Mouse (Mus musculus) inflammation-experienced regulatory T-cells, adult 6 months (primary cell): Measurements from ENCODE around the gene Oser1. TPM values are rescaled to one million over a fixed set of nuclear protein-coding genes. Genes with fewer than 3 reads are reported as not detected.
A peak's percentile ranks its signal among the peaks of the same experiment; 100 is the strongest.
"Not testable (repeated sequence)": the region's sequence is repeated elsewhere in the genome, so short reads cannot be mapped to it uniquely, and the experiment has no call there.

ENCODE experiments used
- ATAC-seq: one replicate; pipeline ENCODE4 v1.8.0; 2017
- polyA plus RNA-seq, 3 experiments: library from polyadenylated mRNA; unstranded; fragments of 100-300 nt; shearing (Covaris generic); gene quantifications; one replicate each; pipeline ENCODE4 v1.2.1; 2017

Oser1 gene
- polyA plus RNA-seq = 100 to 1,000 TPM; 120 to 137 (median 126) TPM

DNA sequence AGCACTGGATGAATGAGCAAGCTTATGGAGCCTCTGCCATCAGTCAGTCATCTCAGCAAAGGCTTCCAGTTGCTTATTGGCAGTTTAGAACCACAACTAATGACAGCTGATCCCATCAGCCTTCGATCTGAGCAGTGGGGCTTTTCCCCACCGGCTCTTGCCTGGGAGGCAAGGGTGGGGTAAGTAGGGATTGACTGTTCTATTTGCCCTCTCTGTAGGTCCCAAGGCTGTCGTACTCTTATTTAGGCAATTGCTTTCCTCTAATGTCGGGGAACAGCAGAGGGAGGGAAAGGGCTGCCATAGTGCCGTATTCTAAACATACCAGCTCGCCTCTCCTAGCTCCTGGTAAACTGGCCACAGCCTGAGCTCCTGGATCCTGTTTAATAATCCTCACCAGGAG lies at the start of gene Oser1:
Gene Oser1, minus strand, starts transcription at position 101 of the 400 bp plus-strand sequence.
- no peak for ATAC-seq

- ATAC-seq = peak; percentile 95
Observed at GRCm38 (mm10) chr2:163472466-163472851, 48.0 kb upstream of the Oser1 start, which contains the start of gene Fitm2. Gene Fitm2 (minus strand): TSS chr2:163472629.

DNA sequence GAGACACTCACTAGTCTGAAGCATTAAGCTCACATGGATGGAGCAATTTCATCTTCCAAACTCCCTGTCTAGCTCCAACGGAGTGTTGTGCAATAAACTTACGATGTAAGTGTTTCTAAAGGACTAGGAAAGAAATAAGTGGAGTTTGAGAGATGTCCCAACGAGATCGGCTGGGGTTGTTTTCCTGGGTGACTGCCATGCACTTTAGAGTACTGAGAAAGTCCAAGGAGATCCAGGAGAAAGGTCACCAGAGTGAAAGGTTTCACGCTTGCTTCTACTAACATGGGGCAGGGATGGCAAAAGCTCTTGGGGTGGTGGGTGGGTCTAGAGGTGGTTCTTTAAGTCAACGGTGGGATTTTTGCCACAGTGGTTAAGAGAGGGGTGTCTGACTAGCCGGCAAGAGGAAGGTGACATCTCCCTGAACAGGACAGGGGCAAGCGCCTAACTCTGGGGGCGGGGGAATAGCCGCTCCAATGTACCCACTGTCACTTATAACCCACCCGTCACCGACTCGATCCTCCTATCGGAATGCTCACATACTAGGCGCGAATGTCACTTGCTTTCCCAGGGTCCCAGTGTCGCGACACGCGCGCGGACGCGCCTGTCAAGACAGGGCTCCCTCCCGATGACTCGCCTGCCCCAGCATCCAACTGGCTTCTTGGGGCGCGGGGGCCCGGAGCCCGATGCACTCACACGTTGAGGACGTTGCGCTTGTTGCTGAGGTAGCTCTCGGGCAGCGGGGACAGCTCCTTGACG lies 47.4 kb upstream of the Oser1 start:
- ATAC-seq = peak; percentile 38

DNA sequence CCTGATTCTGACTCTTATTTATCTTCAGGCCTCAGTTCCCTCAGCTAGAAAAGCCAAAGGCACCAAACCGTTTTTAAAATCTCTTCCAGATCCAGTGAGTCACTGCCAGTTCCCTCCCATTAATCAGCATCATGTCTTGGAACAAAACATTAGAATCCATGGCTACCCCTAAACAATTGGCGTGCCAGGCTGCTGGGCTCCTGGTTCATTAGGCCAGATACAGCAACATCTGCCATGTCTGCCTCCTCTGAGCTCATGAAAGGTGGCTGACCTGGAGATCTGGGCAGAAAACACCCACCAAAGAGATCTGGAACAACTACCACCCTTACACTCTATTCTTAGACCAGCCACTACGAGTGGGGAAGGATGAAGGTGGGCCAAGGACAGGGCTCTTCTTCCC lies 46.6 kb upstream of the Oser1 start:
- no peak for ATAC-seq

GRCm38 (mm10) chr2:163469711-163470110 lies 45.2 kb upstream of the Oser1 start:
- ATAC-seq = no peak

DNA sequence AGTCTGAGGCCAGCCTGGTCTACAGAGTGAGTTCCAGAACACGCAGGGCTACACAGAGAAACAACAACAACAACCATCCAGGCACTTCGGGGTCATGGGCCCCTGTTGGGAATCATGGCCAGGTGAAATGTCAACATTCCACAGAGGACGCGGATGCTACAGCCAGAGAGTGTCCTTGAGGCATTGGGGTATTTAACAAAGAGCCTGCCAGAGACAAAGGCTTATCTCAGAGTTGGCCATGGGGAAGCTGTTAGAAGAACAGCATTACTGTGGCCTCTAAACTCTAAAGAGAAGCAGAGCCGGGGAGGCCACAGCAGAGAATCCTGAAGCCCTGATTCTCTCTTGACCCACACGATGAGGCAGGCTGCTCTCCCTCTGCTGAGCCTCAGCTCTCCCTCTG lies 44.4 kb upstream of the Oser1 start:
- no peak for ATAC-seq

GRCm38 (mm10) chr2:163467585-163467984 lies 43.1 kb upstream of the Oser1 start:
- no peak for ATAC-seq

DNA sequence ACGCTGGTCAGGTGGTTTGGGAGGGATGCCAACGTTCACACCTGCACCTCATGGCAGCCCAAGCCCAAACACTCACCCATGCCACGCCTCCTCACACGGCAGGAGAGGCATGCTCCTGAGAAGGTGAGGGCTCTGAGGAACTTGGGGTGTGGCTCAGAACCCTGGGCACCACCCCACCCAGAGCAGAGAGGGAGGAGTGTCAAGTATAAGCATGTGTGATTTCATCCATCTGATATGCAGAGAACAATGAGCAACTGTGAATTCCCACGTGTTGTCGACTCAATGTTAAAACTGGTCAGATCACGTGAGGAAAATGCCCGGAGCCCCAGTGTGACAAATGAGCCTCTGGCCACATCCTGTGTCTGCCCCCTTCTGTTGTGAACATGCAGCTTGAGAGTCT lies 42.3 kb upstream of the Oser1 start:
- no peak for ATAC-seq

- no peak for ATAC-seq
Observed at GRCm38 (mm10) chr2:163464562-163464961, 40.1 kb upstream of the Oser1 start.

DNA sequence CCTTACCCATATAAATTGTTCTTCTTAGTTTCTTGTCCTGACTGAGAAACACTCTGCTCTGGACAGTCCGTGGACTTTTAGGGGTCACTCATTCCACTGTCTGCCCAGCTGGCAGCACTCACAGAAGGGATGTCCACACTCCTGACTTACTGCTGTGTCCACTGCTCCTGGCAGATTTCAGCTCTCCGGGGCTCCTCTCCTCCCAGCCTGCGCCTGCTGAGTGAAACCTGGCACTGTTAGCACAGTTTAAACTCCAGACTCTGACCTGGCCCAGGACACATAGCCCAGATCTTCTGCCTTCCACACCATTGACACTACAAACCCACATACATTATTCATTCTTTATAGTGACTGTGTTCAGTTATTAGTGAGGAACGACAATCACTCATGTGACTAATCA lies 39.5 kb upstream of the Oser1 start:
- no peak for ATAC-seq

GRCm38 (mm10) chr2:163463251-163463769 lies 38.8 kb upstream of the Oser1 start:
- no peak for ATAC-seq

- ATAC-seq = no peak
Observed at GRCm38 (mm10) chr2:163462801-163463200, 38.3 kb upstream of the Oser1 start.

- no peak for ATAC-seq
Observed at GRCm38 (mm10) chr2:163462386-163462785, 37.9 kb upstream of the Oser1 start.

GRCm38 (mm10) chr2:163461307-163461706 lies 36.8 kb upstream of the Oser1 start:
- not testable (repeated sequence) for ATAC-seq

- ATAC-seq = no peak
Observed at GRCm38 (mm10) chr2:163460622-163461021, 36.1 kb upstream of the Oser1 start.

- no peak for ATAC-seq
Observed at GRCm38 (mm10) chr2:163459380-163459779, 34.9 kb upstream of the Oser1 start.

DNA sequence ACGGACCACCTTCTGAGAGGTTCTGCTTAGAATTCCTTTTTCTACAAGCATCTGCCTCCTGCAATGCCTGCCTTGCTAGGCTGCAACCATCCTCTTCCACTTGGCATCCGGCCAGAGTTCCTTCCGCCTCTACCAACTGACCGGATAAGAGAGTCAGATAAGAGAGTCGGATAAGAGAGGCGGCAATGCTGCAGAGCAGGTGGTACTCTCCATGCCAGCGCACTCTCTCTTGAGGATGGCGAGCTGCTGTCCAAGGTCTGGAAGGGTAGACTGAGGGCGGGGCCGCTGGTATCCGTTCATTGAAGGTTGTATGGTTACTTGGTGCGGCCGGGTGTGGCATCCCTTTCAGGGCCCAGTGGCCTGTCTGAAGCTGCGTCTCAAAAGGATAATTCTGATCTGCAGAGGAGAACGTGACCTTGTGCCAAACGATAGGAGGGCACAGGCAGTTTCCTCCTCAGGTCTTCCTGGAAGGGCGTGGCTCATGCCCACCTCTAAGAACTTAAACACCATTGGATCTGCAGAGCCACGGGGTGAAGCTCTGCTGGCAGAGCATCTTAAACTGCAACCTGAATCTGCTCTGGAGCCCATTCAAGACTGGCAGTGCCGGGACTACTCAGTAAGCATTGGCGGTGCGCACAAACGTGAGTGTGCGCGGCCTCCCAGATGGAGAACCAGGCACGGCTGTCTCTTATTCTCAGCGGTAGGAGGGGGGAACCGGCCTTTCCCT lies 34.2 kb upstream of the Oser1 start:
- no peak for ATAC-seq

DNA sequence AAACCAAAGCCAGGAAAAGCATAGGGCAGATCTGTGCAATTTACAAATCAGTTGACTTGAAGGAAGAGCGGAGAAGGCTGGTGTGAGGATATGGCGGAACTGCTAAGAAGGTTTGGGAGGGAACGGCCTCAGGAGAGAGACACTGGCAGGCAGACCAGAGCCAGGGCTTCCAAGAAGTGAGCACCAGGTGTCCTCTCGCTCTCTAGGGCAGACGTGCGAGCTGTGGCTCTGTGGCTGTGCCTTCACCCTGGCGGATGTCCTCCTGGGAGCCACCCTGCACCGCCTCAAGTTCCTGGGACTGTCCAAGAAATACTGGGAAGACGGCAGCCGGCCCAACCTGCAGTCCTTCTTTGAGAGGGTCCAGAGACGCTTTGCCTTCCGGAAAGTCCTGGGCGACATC lies 28.9 kb upstream of the Oser1 start:
- ATAC-seq = no peak

GRCm38 (mm10) chr2:163452738-163453137 lies 28.2 kb upstream of the Oser1 start:
- no peak for ATAC-seq

GRCm38 (mm10) chr2:163450668-163451295 lies 26.3 kb upstream of the Oser1 start:
- no peak for ATAC-seq

DNA sequence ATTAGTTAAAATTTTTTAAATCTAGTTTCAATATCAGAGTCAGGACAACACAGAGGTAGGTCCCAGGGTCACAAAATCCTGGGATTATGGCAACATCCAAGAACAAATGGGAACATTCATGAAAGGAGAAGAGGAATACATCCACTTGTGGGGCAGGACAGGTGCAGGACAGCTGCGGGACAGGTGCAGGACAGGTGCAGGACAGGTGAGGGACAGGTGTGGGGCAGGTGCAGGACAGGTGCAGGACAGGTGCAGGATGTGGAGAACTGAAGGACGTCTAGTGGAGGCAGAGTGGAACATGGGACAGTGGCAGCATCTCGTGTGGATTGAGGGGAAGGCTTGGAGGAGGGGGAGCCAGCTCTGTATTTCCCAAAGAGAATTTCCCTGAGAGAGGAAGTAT lies 24.8 kb upstream of the Oser1 start:
- no peak for ATAC-seq

GRCm38 (mm10) chr2:163447375-163447774 lies 22.9 kb upstream of the Oser1 start:
- no peak for ATAC-seq

DNA sequence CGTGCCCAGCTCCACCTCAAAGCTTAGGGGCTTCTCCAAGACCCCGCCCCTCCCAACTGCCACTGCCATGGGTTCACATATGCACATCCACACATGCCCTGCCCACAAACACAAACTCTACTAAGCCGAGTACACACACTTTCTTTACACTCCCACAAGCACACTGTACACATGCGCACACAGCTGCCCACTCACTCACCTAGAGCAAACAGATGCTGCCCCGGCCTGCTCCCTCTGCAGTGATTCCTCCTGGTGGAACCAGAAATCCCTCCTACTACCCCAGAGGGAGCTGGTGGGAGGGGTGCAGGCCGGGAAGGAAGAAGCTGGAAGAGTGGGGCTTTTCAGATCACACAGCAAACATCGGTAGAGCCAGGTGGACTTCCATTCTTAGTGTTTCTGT lies 19.5 kb upstream of the Oser1 start:
- no peak for ATAC-seq
